Mouse (Mus musculus): ENCODE data around the gene Gm28897.
"Not testable (repeated sequence)": the region's sequence is repeated elsewhere in the genome, so short reads cannot be mapped to it uniquely, and the experiment has no call there.

Gm28897 gene

DNA sequence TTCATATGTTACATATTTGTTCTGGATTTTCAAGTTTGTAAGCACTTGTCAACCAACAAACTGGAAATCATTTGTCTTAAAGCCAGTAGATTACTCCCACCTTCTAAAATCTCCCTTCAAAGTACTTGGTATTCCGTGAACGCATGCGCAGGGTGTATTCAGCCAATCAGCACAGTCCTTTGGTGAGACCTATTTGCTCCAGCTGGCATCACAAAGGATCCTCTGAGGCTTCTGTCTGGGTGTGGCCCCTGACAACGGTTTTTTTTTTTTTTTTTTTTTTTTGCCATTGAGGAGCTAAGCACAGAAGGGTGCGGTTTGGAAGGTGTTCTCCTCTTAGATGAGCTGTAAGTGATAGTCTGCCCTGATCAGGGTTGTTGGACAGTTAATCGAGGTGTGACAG, at the start of gene Gm28897:
Gm28897 (plus strand) TSS at position 301 of the 400 bp plus-strand sequence.
- not testable (repeated sequence) for DNase-seq (ENCODE audit: extremely low spot score, low spot score)

All from neural tube, embryonic 10.5 days (tissue).